Mouse (Mus musculus): ENCODE measurements around the gene Cdc40.

GRCm38 (mm10) chr10:40813627-40814026 lies 69.5 kb downstream of the Cdc40 start:
- TF ChIP-seq FLI1 (IDR thresholded peaks at IDR 0.05; ENCODE audit: low read length) = no peak
- TF ChIP-seq GATA1 (IDR thresholded peaks at IDR 0.05; ENCODE audit: borderline replicate concordance, low read length) = no peak

Data from megakaryocyte, embryonic 14.5 days (primary cell).